Comparison of ENCODE assay signal across 8 mouse cellular contexts in genomic region chr11:6568584-6569409, GRCm38 (mm10). TPM values are rescaled to one million over a fixed set of nuclear protein-coding genes. Genes with fewer than 3 reads are reported as not detected.
DNase-seq lines count a peak whose midpoint lies in the region; ATAC-seq lines count a peak whose summit lies in the region.

No protein-coding gene starts in this region.

- H3K9ac ChIP-seq in heart, embryonic 16.5 days (ENCODE audit: low read length), result no peak overlapping the region

- no peak for ATAC-seq in cerebellum, adult (ENCODE audit: insufficient number of reproducible peaks, low FRiP score, low TSS enrichment)
- peak; percentile 31; the same call in 1 of the 2 replicates for ATAC-seq in heart, embryonic 16.5 days (replicated peaks; ENCODE audit: extremely low read depth, insufficient read depth, low FRiP score)

- H3K27me3 ChIP-seq in heart, embryonic 16.5 days (ENCODE audit: control insufficient read depth, insufficient read depth, low read length), result no peaks in the 10 kb centered on the region

- no peaks in the 10 kb centered on the region for H3K9me3 ChIP-seq in heart, embryonic 16.5 days (replicated peaks; ENCODE audit: control insufficient read depth, low read length)

- peak overlapping the region; percentile 27; the same call in 1 of the 2 replicates for H3K27ac ChIP-seq in heart, embryonic 16.5 days (ENCODE audit: low read length)

- no peak overlapping the region for H3K4me3 ChIP-seq in heart, embryonic 16.5 days (ENCODE audit: low read length)

- no peak overlapping the region for H3K4me2 ChIP-seq in heart, embryonic 16.5 days (ENCODE audit: low read depth, low read length)

- H3K4me1 ChIP-seq in heart, embryonic 16.5 days (ENCODE audit: control insufficient read depth, insufficient read depth, low read length), result peaks cover 21% of the 10 kb centered on the region

- peak; percentile 62 to 69 for DNase-seq in cerebellum, postnatal 14 days
- DNase-seq in ovary, postnatal 36 days (ENCODE audit: low spot score), result peak; percentile 25
- DNase-seq in ovary, postnatal 10 days (ENCODE audit: low spot score), result no peak
- peak; percentile 38 to 69 for DNase-seq in left cerebral cortex, postnatal 14 days (ENCODE audit: low spot score in 2 of 2)
- DNase-seq in retina, postnatal 1 day, result peak; percentile 55
- no peak for DNase-seq in embryo, embryonic 11 days

- peaks cover 7% of the 10 kb centered on the region; the same call in 1 of the 2 replicates for H3K36me3 ChIP-seq in heart, embryonic 16.5 days (ENCODE audit: control insufficient read depth, insufficient read depth)

- intact Hi-C loops in left cerebral cortex, postnatal 14 days (cut with DNase I), result no loop called here

- WGBS in heart, embryonic 16.5 days, result 63% methylated on average over 11 of the region's 11 CpGs

RNA-seq across cellular contexts. Expression of gene Ccm2, which starts 22.1 kb away (rescaled TPM):
- polyA plus RNA-seq in heart, embryonic 16.5 days (2015; fragmentation: Nextera tagmentation; extraction: Ambion mirVana), result 58.7 TPM in 2 replicates
- total RNA-seq in left cerebral cortex, postnatal 14 days (2021), result 10 to 100 TPM; 54.3 to 54.4 TPM

RNA-seq across cellular contexts. Expression of gene Nacad, which starts 37.1 kb away (rescaled TPM):
- polyA plus RNA-seq in heart, embryonic 16.5 days (2015; fragmentation: Nextera tagmentation; extraction: Ambion mirVana), result 1.0 and 1.1 TPM in 2 replicates
- 10 to 100 TPM; 59.0 to 61.0 TPM for total RNA-seq in left cerebral cortex, postnatal 14 days (2021)

RNA-seq across cellular contexts. Expression of gene Myo1g, which starts 48.0 kb away (rescaled TPM):
- 3.4 and 6.8 TPM in 2 replicates for polyA plus RNA-seq in heart, embryonic 16.5 days (2015; fragmentation: Nextera tagmentation; extraction: Ambion mirVana)
- total RNA-seq in left cerebral cortex, postnatal 14 days (2021), result under 1 TPM; 0.40 to 0.68 TPM

RNA-seq across cellular contexts. Expression of gene Tbrg4, which starts 57.1 kb away (rescaled TPM):
- 49.8 and 51.0 TPM in 2 replicates for polyA plus RNA-seq in heart, embryonic 16.5 days (2015; fragmentation: Nextera tagmentation; extraction: Ambion mirVana)
- 10 to 100 TPM; 46.4 to 47.9 TPM for total RNA-seq in left cerebral cortex, postnatal 14 days (2021)

Comparison
In these comparisons a context has a peak if more than half of its experiments do, and no peak if none do; other contexts are left out.
1. DNase-seq: peak in cerebellum, postnatal 14 days (2 of 2), ovary, postnatal 36 days (single experiment), left cerebral cortex, postnatal 14 days (2 of 2) and retina, postnatal 1 day (single experiment); none in ovary, postnatal 10 days (single experiment) and embryo, embryonic 11 days (single experiment).